ENCODE assay signal across 26 mouse cellular contexts in genomic region chr9:106416826-106417225, GRCm38 (mm10). TPM values are rescaled to one million over a fixed set of nuclear protein-coding genes. Genes with fewer than 3 reads are reported as not detected.
DNase-seq lines count a peak whose midpoint lies in the region; ATAC-seq and TF ChIP-seq lines count a peak whose summit lies in the region.
"Had no signal": no experiment of that assay in that cellular context is flagged by ENCODE, and none has a peak within 500 bp of the region (broad histone marks: within the 10 kb centered on the region; RNA-seq: fewer than 3 reads in every experiment).

No protein-coding gene starts in this region.

- intact Hi-C loops in heart, adult 2 months (cut with DNase I): loop anchor here (2.0 kb wide), 1 partner anchor 30 kb away; no protein-coding TSS in a partner anchor

- H3K4me2 ChIP-seq in heart, embryonic 16.5 days (ENCODE audit: low read depth, low read length): no peak overlapping the region
- H3K4me2 ChIP-seq in heart, embryonic 11.5 days: no peak overlapping the region
- H3K4me2 ChIP-seq: forebrain, embryonic 13.5 days; liver, embryonic 12.5 days; midbrain, embryonic 12.5 days had no signal

- no peak overlapping the region for H3K4me3 ChIP-seq in heart, embryonic 10.5 days
- H3K4me3 ChIP-seq in heart, adult 2 months: no peak overlapping the region
- no peak overlapping the region for H3K4me3 ChIP-seq in heart, embryonic 16.5 days (ENCODE audit: low read length)
- no peak overlapping the region for H3K4me3 ChIP-seq in heart, embryonic 11.5 days (ENCODE audit: low read depth, low read length)
- H3K4me3 ChIP-seq in olfactory bulb, adult 2 months (ENCODE audit: insufficient read depth, low read depth, low read length): no peak overlapping the region
- H3K4me3 ChIP-seq: embryonic facial prominence, embryonic 15.5 days; forebrain, embryonic 13.5 days; liver, embryonic 12.5 days; midbrain, embryonic 12.5 days had no signal

- peaks cover 21% of the 10 kb centered on the region for H3K27me3 ChIP-seq in heart, embryonic 10.5 days (ENCODE audit: insufficient read depth, poor library complexity, severe bottlenecking)
- H3K27me3 ChIP-seq in heart, adult 2 months (ENCODE audit: control insufficient read depth, insufficient read depth, low read length): no peaks in the 10 kb centered on the region
- H3K27me3 ChIP-seq in heart, embryonic 16.5 days (ENCODE audit: control insufficient read depth, insufficient read depth, low read length): no peaks in the 10 kb centered on the region
- H3K27me3 ChIP-seq in heart, embryonic 11.5 days (ENCODE audit: control insufficient read depth, insufficient read depth, low read length): peaks cover 3% of the 10 kb centered on the region; the same call in 1 of the 2 replicates
- H3K27me3 ChIP-seq: embryonic facial prominence, embryonic 15.5 days had no signal

- no peaks in the 10 kb centered on the region for H3K36me3 ChIP-seq in heart, embryonic 10.5 days
- H3K36me3 ChIP-seq in heart, adult 2 months (ENCODE audit: control insufficient read depth, insufficient read depth, low read length): no peaks in the 10 kb centered on the region
- H3K36me3 ChIP-seq in heart, embryonic 16.5 days (ENCODE audit: control insufficient read depth, insufficient read depth): no peaks in the 10 kb centered on the region
- H3K36me3 ChIP-seq in heart, embryonic 11.5 days (ENCODE audit: control insufficient read depth, insufficient read depth, low read length): no peaks in the 10 kb centered on the region
- H3K36me3 ChIP-seq: embryonic facial prominence, embryonic 15.5 days; liver, embryonic 12.5 days; midbrain, embryonic 12.5 days had no signal

- TF ChIP-seq CTCF in heart, adult 2 months (IDR thresholded peaks at IDR 0.05): no peak
- TF ChIP-seq CTCF in olfactory bulb, adult 2 months (IDR thresholded peaks at IDR 0.05; ENCODE audit: insufficient read depth, low read depth, low read length): no peak

- no peak for DNase-seq in heart, embryonic 10.5 days (ENCODE audit: low spot score)
- DNase-seq in heart, adult 2 months: no peak
- peak; percentile 57 for DNase-seq in right cerebral cortex, adult 18-20 months
- no peak for DNase-seq in right cerebral cortex, postnatal 25 days
- DNase-seq: adrenal gland, postnatal 14 days; cerebellum, adult 18-20 months; cerebellum, postnatal 10 days; gastrocnemius, postnatal 10 days; kidney, adult 2 months; kidney, postnatal 36 days; layer of hippocampus, postnatal 36 days; liver, postnatal 0 days; lung, postnatal 36 days; retina, postnatal 1 day; spleen, adult 18-20 months; thymus, adult 2 months; thymus, postnatal 36 days had no signal

- TF ChIP-seq POLR2A in heart, adult 2 months (IDR thresholded peaks at IDR 0.05; ENCODE audit: insufficient read depth, low read depth, low read length): no peak
- no peak for TF ChIP-seq POLR2A in olfactory bulb, adult 2 months (IDR thresholded peaks at IDR 0.05; ENCODE audit: insufficient read depth, low read depth, low read length)

- TF ChIP-seq EP300 in heart, adult 2 months (IDR thresholded peaks at IDR 0.05; ENCODE audit: insufficient read depth, low read depth, low read length): no peak

- ATAC-seq in heart, embryonic 16.5 days (replicated peaks; ENCODE audit: extremely low read depth, insufficient read depth, low FRiP score): no peak
- ATAC-seq in heart, embryonic 11.5 days (replicated peaks; ENCODE audit: insufficient number of reproducible peaks, low FRiP score, low TSS enrichment): no peak
- ATAC-seq: CD4-positive, CD25-positive, alpha-beta regulatory T cell, adult 4 months; forebrain, embryonic 13.5 days; hindbrain, embryonic 16.5 days; liver, embryonic 12.5 days; liver, postnatal 0 days had no signal

- no peak overlapping the region for H3K9ac ChIP-seq in heart, adult 2 months (ENCODE audit: low read depth, low read length)
- H3K9ac ChIP-seq in heart, embryonic 16.5 days (ENCODE audit: low read length): no peak overlapping the region; the same call in 1 of the 2 replicates
- H3K9ac ChIP-seq in heart, embryonic 11.5 days (ENCODE audit: low read depth, low read length): no peak overlapping the region
- H3K9ac ChIP-seq: embryonic facial prominence, embryonic 15.5 days; forebrain, embryonic 13.5 days; liver, embryonic 12.5 days; liver, postnatal 0 days; midbrain, embryonic 12.5 days had no signal

- peaks cover 51% of the 10 kb centered on the region for H3K4me1 ChIP-seq in heart, embryonic 10.5 days
- peaks cover 16% of the 10 kb centered on the region for H3K4me1 ChIP-seq in heart, adult 2 months (ENCODE audit: control insufficient read depth, insufficient read depth, low read length)
- H3K4me1 ChIP-seq in heart, embryonic 16.5 days (ENCODE audit: control insufficient read depth, insufficient read depth, low read length): peaks cover 21% of the 10 kb centered on the region
- H3K4me1 ChIP-seq in heart, embryonic 11.5 days (ENCODE audit: control insufficient read depth, insufficient read depth, low read length): peaks cover 24% of the 10 kb centered on the region
- peaks cover 44% of the 10 kb centered on the region for H3K4me1 ChIP-seq in olfactory bulb, adult 2 months (ENCODE audit: control insufficient read depth, insufficient read depth, low read length)

- 63% methylated on average over 6 of the region's 6 CpGs for WGBS in heart, embryonic 10.5 days
- WGBS in heart, adult 2 months: 56% methylated on average over 6 of the region's 6 CpGs
- WGBS in heart, embryonic 16.5 days: 54% methylated on average over 6 of the region's 6 CpGs
- WGBS in heart, embryonic 11.5 days (ENCODE audit: insufficient replicate concordance): 46% methylated on average over 6 of the region's 6 CpGs
- WGBS in olfactory bulb, adult 2 months: 41% methylated on average over 6 of the region's 6 CpGs

- H3K9me3 ChIP-seq in heart, embryonic 10.5 days: no peaks in the 10 kb centered on the region
- no peaks in the 10 kb centered on the region for H3K9me3 ChIP-seq in heart, embryonic 16.5 days (replicated peaks; ENCODE audit: control insufficient read depth, low read length)
- H3K9me3 ChIP-seq in heart, embryonic 11.5 days (replicated peaks; ENCODE audit: control insufficient read depth, low read length): no peaks in the 10 kb centered on the region
- H3K9me3 ChIP-seq: embryonic facial prominence, embryonic 15.5 days; forebrain, embryonic 13.5 days; liver, embryonic 12.5 days; midbrain, embryonic 12.5 days had no signal

- H3K27ac ChIP-seq in heart, embryonic 10.5 days: peak overlapping the region; percentile 83; the same call in 1 of the 2 replicates
- no peak overlapping the region; the same call in 1 of the 2 replicates for H3K27ac ChIP-seq in heart, adult 2 months
- H3K27ac ChIP-seq in heart, embryonic 16.5 days (ENCODE audit: low read length): peak overlapping the region; percentile 56; the same call in 1 of the 2 replicates
- no peak overlapping the region for H3K27ac ChIP-seq in heart, embryonic 11.5 days (ENCODE audit: low read depth, low read length)
- peak overlapping the region; percentile 91 for H3K27ac ChIP-seq in olfactory bulb, adult 2 months (ENCODE audit: insufficient read depth, low read depth, low read length)
- H3K27ac ChIP-seq: forebrain, embryonic 13.5 days; liver, embryonic 12.5 days; midbrain, embryonic 12.5 days had no signal

- no peaks in the 10 kb centered on the region for H3K79me2 ChIP-seq in heart, adult 2 months (replicated peaks; ENCODE audit: control insufficient read depth, insufficient read depth, low read length)

RNA-seq across cellular contexts. Expression of gene Rpl29, which starts 12.4 kb away (rescaled TPM):
- polyA plus RNA-seq in heart, embryonic 10.5 days (2016; fragmentation: Nextera tagmentation; extraction: Ambion mirVana): 735 and 862 TPM in 2 replicates
- total RNA-seq in heart, adult 2 months (2021): 100 to 1,000 TPM; 251 to 296 TPM
- polyA plus RNA-seq in heart, adult 2 months (2012; rRNA removed): 247 and 287 TPM in 2 replicates
- polyA plus RNA-seq in heart, embryonic 16.5 days (2015; fragmentation: Nextera tagmentation; extraction: Ambion mirVana): 476 and 565 TPM in 2 replicates
- 695 and 851 TPM in 2 replicates for polyA plus RNA-seq in heart, embryonic 11.5 days (2014; fragmentation: Nextera tagmentation; extraction: Ambion mirVana)
- not detected in 2 replicates for polyA plus RNA-seq in olfactory bulb, adult 2 months (2012; ENCODE audit: insufficient read depth, insufficient read length, low replicate concordance, missing spikeins)

RNA-seq across cellular contexts. Expression of gene Acy1, which starts 21.3 kb away (rescaled TPM):
- 31.2 and 45.1 TPM in 2 replicates for polyA plus RNA-seq in heart, embryonic 10.5 days (2016; fragmentation: Nextera tagmentation; extraction: Ambion mirVana)
- total RNA-seq in heart, adult 2 months (2021): 10 to 100 TPM; 20.1 to 26.7 TPM
- 12.0 and 12.5 TPM in 2 replicates for polyA plus RNA-seq in heart, adult 2 months (2012; rRNA removed)
- polyA plus RNA-seq in heart, embryonic 16.5 days (2015; fragmentation: Nextera tagmentation; extraction: Ambion mirVana): 27.5 and 27.8 TPM in 2 replicates
- polyA plus RNA-seq in heart, embryonic 11.5 days (2014; fragmentation: Nextera tagmentation; extraction: Ambion mirVana): 23.2 and 27.7 TPM in 2 replicates
- polyA plus RNA-seq in olfactory bulb, adult 2 months (2012; ENCODE audit: insufficient read depth, insufficient read length, low replicate concordance, missing spikeins): not detected in 2 replicates

RNA-seq across cellular contexts. Expression of gene Abhd14b, which starts 30.4 kb away (rescaled TPM):
- polyA plus RNA-seq in heart, embryonic 10.5 days (2016; fragmentation: Nextera tagmentation; extraction: Ambion mirVana): 4.8 and 7.8 TPM in 2 replicates
- total RNA-seq in heart, adult 2 months (2021): 1 to 10 TPM; 6.6 to 6.8 TPM
- 27.8 and 34.8 TPM in 2 replicates for polyA plus RNA-seq in heart, adult 2 months (2012; rRNA removed)
- polyA plus RNA-seq in heart, embryonic 16.5 days (2015; fragmentation: Nextera tagmentation; extraction: Ambion mirVana): 10.0 and 10.7 TPM in 2 replicates
- 4.7 and 5.0 TPM in 2 replicates for polyA plus RNA-seq in heart, embryonic 11.5 days (2014; fragmentation: Nextera tagmentation; extraction: Ambion mirVana)
- not detected in 2 replicates for polyA plus RNA-seq in olfactory bulb, adult 2 months (2012; ENCODE audit: insufficient read depth, insufficient read length, low replicate concordance, missing spikeins)

RNA-seq across cellular contexts. Expression of gene Abhd14a, which starts 30.7 kb away (rescaled TPM):
- polyA plus RNA-seq in heart, embryonic 10.5 days (2016; fragmentation: Nextera tagmentation; extraction: Ambion mirVana): 42.0 and 46.2 TPM in 2 replicates
- 10 to 100 TPM; 18.7 to 21.8 TPM for total RNA-seq in heart, adult 2 months (2021)
- polyA plus RNA-seq in heart, adult 2 months (2012; rRNA removed): 33.2 and 43.0 TPM in 2 replicates
- 60.5 and 61.0 TPM in 2 replicates for polyA plus RNA-seq in heart, embryonic 16.5 days (2015; fragmentation: Nextera tagmentation; extraction: Ambion mirVana)
- 41.2 and 41.9 TPM in 2 replicates for polyA plus RNA-seq in heart, embryonic 11.5 days (2014; fragmentation: Nextera tagmentation; extraction: Ambion mirVana)
- polyA plus RNA-seq in olfactory bulb, adult 2 months (2012; ENCODE audit: insufficient read depth, insufficient read length, low replicate concordance, missing spikeins): not detected in 2 replicates

RNA-seq across cellular contexts. Expression of gene Pcbp4, which starts 36.3 kb away (rescaled TPM):
- 135 and 186 TPM in 2 replicates for polyA plus RNA-seq in heart, embryonic 10.5 days (2016; fragmentation: Nextera tagmentation; extraction: Ambion mirVana)
- total RNA-seq in heart, adult 2 months (2021): 10 to 100 TPM; 70.0 to 74.6 TPM
- polyA plus RNA-seq in heart, adult 2 months (2012; rRNA removed): 92.8 and 95.8 TPM in 2 replicates
- 64.8 and 69.9 TPM in 2 replicates for polyA plus RNA-seq in heart, embryonic 16.5 days (2015; fragmentation: Nextera tagmentation; extraction: Ambion mirVana)
- 77.0 and 80.4 TPM in 2 replicates for polyA plus RNA-seq in heart, embryonic 11.5 days (2014; fragmentation: Nextera tagmentation; extraction: Ambion mirVana)
- polyA plus RNA-seq in olfactory bulb, adult 2 months (2012; ENCODE audit: insufficient read depth, insufficient read length, low replicate concordance, missing spikeins): not detected in 2 replicates

Comparison
In these comparisons a context has a peak if more than half of its experiments do, and no peak if none do; other contexts are left out.
1. H3K27ac ChIP-seq: peak in heart, embryonic 10.5 days (single experiment), heart, embryonic 16.5 days (single experiment) and olfactory bulb, adult 2 months (single experiment); none in heart, adult 2 months (single experiment) and heart, embryonic 11.5 days (single experiment).
2. RNA of gene Acy1, which starts 21.3 kb away (polyA plus RNA-seq): 31.2 to 45.1 TPM in heart, embryonic 10.5 days, 27.5 to 27.8 TPM in heart, embryonic 16.5 days, 23.2 to 27.7 TPM in heart, embryonic 11.5 days and 12.0 to 12.5 TPM in heart, adult 2 months; not detected in olfactory bulb, adult 2 months; every median in the first group is over 10 times any median in the second.